Mouse (Mus musculus) limb, embryonic 10.5 days (tissue): ENCODE results near the gene Rpl18a. TPM values are rescaled to one million over a fixed set of nuclear protein-coding genes. Genes with fewer than 3 reads are reported as not detected.

Experiments used
- DNase-seq: peaks from one replicate; pipeline ENCODE4 v3.0.0-alpha.2; 2017; ENCODE audit warnings: low spot score
- H3K27ac ChIP-seq: fragments of 300-500 bp; sonication (generic); 2 replicates; pipeline ENCODE4 v1.5.1; 2016; ENCODE audit warnings: mild to moderate bottlenecking
- H3K27me3 ChIP-seq: fragments of 300-500 bp; sonication (generic); 2 replicates; pipeline ENCODE4 v1.6.1; 2016; ENCODE audit warnings: low read depth, mild to moderate bottlenecking; ENCODE audit not compliant: poor library complexity, severe bottlenecking
- H3K36me3 ChIP-seq: fragments of 300-500 bp; sonication (generic); 2 replicates; pipeline ENCODE4 v1.6.1; 2016; ENCODE audit warnings: mild to moderate bottlenecking, moderate library complexity
- H3K4me1 ChIP-seq: fragments of 300-500 bp; sonication (generic); 2 replicates; pipeline ENCODE4 v1.6.1; 2016
- H3K4me3 ChIP-seq: fragments of 300-500 bp; sonication (generic); 2 replicates; pipeline ENCODE4 v1.5.1; 2016; ENCODE audit warnings: mild to moderate bottlenecking, moderate library complexity
- H3K9me3 ChIP-seq: fragments of 300-500 bp; sonication (generic); replicated peaks from 2 replicates; pipeline ENCODE4 v1.6.1; 2016; ENCODE audit warnings: mild to moderate bottlenecking
- WGBS: fragments of 180-500 bp; shearing (Covaris S2); methylation state at CpG from one replicate; pipeline ENCODE4 v1.1.7; 2016; 5-methylcytosine and 5-hydroxymethylcytosine counted together
- polyA plus RNA-seq: library from polyadenylated mRNA; unstranded; fragments of >200 nt; fragmentation: Nextera tagmentation; extraction: Ambion mirVana; gene quantifications from 2 replicates; pipeline ENCODE4 v1.2.1, GENCODE M21; 2016

The Rpl18a gene
- polyA plus RNA-seq, 1 experiment from 2014 or later, result 3,636 TPM

DNA sequence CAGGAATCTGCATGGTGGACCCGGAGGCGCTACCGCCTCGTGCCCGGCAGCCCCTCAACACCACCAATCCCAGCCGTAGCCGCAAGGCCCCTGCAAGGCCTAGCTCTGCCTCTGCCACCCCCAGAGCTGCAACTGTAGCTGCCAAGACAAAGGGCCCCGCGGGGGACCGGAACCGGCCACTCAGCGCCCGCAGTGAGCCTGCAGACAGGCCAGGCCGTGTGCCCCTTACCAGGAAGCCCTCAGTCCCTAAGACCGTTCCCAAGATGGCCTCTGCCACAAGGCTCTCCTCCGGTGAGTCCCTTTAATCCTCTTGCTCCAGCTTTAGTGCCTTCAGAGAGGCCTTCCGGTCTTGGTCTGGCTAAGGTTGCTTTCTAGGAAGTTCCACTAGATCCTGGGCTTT, 17.5 kb upstream of the Rpl18a start:
- WGBS, result 94% methylated on average over 17 of the region's 17 CpGs
- Histone ChIP-seq H3K27me3 (no peaks in the 10 kb centered on the region), H3K4me3 (no peak overlapping the region), H3K9me3 (no peaks in the 10 kb centered on the region), H3K36me3 (peaks cover 93% of the 10 kb centered on the region), H3K27ac (no peak overlapping the region), H3K4me1 (no peaks in the 10 kb centered on the region)
- DNase-seq, result no peak

DNA sequence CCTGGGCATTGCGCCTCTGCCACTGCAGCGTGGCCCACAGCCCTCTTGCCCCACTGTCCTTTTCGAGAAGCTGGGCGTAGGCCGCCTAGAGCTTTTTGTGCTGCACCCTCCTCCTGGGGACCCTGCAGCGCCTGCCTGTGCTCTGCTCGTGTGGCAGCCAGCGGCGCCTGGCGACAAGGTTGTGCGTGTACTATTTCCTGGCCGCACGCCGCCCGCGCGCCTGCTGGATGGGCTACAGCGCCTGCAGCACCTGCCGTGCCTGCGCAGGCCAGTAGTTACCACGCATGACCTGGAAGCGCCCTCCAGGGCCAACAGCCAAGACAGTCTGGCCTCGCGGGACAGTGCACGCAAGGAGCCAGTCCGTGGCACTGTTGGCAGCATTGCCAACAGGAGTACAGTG, 16.3 kb upstream of the Rpl18a start:
- Histone ChIP-seq H3K4me1 (no peaks in the 10 kb centered on the region), H3K36me3 (peaks cover 88% of the 10 kb centered on the region), H3K4me3 (no peak overlapping the region), H3K9me3 (no peaks in the 10 kb centered on the region), H3K27ac (no peak overlapping the region), H3K27me3 (no peaks in the 10 kb centered on the region)
- 96% methylated on average over 26 of the region's 26 CpGs for WGBS
- DNase-seq, result no peak

DNA sequence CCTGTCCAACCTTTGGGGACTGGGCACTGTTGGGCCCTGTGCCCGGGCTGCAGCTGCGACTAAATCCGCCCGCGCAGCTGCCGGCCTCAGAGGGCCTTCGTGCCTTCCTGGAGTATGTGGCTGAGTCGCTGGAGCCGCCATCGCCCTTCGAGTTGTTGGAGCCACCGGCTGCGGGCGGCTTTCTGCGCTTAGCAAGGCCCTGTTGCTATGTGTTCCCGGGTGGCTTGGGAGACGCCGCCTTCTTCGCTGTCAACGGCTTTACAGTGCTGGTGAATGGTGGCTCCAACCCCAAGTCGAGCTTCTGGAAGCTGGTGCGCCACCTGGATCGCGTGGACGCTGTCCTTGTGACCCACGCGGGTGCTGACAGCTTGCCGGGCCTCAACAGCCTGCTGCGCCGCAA, 15.7 kb upstream of the Rpl18a start:
- Histone ChIP-seq H3K4me3 (no peak overlapping the region), H3K27ac (no peak overlapping the region), H3K27me3 (no peaks in the 10 kb centered on the region), H3K9me3 (no peaks in the 10 kb centered on the region), H3K36me3 (peaks cover 83% of the 10 kb centered on the region), H3K4me1 (no peaks in the 10 kb centered on the region)
- WGBS, result 94% methylated on average over 30 of the region's 30 CpGs
- DNase-seq, result no peak

DNA sequence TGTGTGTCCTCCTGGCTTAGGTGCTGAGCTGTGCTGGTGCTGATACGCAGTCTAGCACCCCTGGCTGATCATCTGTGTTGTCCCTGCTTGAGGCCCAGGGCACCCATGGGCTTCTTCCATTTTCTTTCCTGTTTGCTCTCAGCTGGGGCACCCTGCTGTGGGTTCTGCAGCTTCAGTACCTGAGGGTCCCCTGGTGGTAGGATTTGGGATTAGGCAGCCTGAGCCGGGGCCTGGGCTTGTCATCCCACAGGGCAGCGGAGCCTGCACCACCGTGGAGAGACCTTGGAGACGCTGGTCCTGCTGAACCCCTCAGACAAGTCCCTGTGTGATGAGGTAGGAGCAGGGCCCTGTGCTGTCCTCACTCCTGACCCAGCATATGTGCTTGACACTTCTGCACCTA, 14.4 kb upstream of the Rpl18a start:
- Histone ChIP-seq H3K9me3 (no peaks in the 10 kb centered on the region), H3K36me3 (peaks cover 73% of the 10 kb centered on the region), H3K4me3 (no peak overlapping the region), H3K4me1 (peaks cover 6% of the 10 kb centered on the region), H3K27me3 (no peaks in the 10 kb centered on the region), H3K27ac (no peak overlapping the region)
- WGBS, result 88% methylated on average over 5 of the region's 5 CpGs
- no peak for DNase-seq

DNA sequence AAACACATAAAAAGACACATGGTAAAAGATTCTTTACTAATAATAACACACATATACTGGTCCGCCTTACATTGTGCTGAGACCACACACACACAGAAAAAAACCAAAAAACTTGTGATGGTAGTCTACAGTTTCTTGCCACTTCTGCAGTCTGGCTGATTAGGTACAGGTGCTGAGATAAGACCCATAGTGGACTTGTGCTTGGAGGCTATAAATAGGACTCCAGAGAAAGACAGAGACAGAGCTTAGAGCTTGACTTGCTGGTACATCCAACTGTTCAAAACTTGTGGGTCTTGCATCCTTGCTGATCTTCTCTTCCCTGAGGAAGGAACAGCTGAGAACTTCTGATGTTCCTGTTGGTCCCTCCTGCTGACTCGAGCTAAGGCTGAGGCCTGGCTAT, 10.3 kb upstream of the Rpl18a start:
- no peak overlapping the region for H3K4me3 ChIP-seq

DNA sequence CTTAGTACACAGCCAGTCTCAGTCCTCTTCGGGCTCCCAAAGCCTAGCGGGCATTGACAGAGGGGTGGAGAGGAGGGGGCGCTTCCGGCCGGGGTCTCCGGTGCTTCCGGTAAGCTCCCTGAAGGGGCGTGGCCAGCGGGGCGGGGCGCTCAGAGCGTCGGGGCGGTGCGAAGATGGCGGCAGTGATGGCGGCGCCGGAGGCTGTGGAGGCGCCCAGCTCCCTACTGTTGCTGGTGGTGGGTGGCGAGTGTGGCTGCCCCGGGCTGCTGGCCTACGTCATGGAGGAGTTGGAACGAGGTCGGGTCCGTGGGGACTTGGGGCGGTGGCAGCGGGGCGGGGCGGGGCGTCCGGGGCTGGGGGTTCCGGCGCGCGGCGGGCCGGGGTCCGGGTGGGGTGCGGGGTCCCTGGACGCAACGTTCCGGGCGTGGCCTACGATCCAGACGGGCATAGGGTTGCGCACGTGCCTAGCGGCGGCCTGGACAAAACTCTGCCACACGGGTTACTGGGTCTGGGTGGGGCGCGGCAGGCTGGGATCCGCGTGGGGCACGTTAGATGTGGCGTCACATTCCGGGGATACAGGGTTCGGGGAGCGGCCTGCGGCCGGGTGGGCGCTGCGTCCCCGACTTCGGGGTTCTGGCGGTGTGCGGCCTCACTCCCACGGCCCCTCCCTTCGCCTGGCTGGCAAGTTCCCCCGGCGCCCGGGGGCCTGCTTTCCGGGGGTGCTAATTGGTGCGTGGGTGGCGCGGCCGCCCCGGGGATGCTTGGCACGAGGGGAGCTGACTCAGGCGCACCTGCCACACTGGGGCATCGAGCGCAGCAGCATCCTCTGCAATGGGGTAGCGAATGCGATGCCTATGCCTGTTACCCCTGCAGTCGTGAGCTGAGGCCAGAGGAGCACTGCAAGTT, 8.9 kb upstream of the Rpl18a start, which contains the start of gene Map1s:
Gene Map1s, plus strand, starts transcription at position 102 of the 906 bp plus-strand sequence.
- WGBS, result under 1% methylated on average over 77 of the region's 86 CpGs
- no peaks in the 10 kb centered on the region for H3K9me3 ChIP-seq

More for the DNA sequence above, 10.3 kb upstream of the Rpl18a start:
- WGBS, result 88% methylated on average over 2 of the region's 2 CpGs
- H3K27ac ChIP-seq, result no peak overlapping the region
- no peak for DNase-seq
- H3K36me3 ChIP-seq, result peaks cover 32% of the 10 kb centered on the region
- peaks cover 21% of the 10 kb centered on the region for H3K4me1 ChIP-seq
- 0 out of 2 replicates have a peak, but pooled peaks cover 11% of the 10 kb centered on the region for H3K27me3 ChIP-seq
- no peaks in the 10 kb centered on the region for H3K9me3 ChIP-seq

DNA sequence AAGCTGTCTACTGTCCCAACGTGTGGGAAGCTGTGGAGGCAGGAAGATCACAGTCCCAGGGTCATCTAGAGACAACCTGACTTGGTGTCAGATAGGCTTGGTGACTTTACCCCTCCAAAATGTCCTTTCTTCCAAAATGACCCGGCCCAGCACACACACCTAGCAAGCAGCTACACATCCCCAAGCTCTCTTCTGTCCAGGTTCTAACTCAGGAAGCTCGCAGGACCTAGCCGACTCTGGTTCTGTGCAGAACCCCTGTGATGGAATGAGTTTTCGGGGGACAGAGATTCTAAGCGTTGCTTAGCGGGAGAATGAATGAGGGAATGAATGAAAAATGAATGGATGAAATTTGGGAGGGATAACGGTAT, 8.2 kb upstream of the Rpl18a start:
- H3K9me3 ChIP-seq, result no peaks in the 10 kb centered on the region
- H3K4me3 ChIP-seq, result peak overlapping the region; percentile 86
- H3K27ac ChIP-seq, result peak overlapping the region; percentile 97
- DNase-seq, result no peak
- H3K4me1 ChIP-seq, result peaks cover 21% of the 10 kb centered on the region
- H3K27me3 ChIP-seq, result peaks cover 17% of the 10 kb centered on the region; the same call in 1 of the 2 replicates
- WGBS, result 21% methylated on average over 8 of the region's 8 CpGs
- H3K36me3 ChIP-seq, result peaks cover 12% of the 10 kb centered on the region

More for the DNA sequence above, 8.9 kb upstream of the Rpl18a start, which contains the start of gene Map1s:
- Histone ChIP-seq H3K4me3 (peak within 1 kb of the TSS; percentile 86), H3K27me3 (peaks cover 17% of the 10 kb centered on the region; the same call in 1 of the 2 replicates), H3K36me3 (peaks cover 18% of the 10 kb centered on the region), H3K27ac (peak within 1 kb of the TSS; percentile 97), H3K4me1 (peaks cover 21% of the 10 kb centered on the region)
- peak; percentile 96 for DNase-seq

DNA sequence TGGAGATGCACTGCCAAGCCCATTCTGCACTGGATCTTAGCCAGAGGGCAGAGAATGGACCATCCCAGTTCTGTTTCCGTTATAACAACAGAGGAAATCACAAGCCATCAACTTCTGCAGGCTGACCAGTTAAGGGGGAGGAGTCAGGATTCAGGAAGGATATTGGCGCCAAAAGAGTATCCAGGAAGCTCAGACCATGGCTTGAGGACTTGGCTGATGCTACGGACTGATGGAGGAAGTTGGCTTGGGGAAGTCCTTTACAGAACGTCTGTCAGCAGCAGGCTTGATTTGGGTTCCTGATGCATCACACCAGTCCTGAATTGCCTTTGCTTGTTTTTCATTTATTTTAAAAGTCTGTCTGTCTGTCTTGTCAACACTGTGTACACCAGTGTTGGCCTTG, 7.3 kb upstream of the Rpl18a start:
- 70% methylated on average over 4 of the region's 4 CpGs for WGBS

DNA sequence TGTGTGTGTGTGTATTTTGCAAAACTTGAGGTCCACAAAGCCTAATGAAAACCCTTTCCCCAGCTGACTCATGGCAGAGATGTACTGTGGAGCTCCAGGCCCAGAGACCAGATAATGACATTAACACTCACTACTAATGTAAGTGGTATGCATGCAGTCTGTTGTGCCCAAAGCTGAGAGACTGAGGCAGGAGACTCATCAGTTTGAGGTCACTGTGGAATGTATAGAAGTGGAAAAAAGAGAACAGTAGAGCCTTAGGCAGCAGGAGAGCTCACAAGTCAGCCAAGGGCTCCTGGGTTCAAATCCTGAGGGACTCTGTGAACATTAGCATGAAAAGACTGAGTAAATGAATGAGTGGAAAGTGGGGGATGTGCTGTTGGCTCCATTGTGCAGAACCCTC, 6.4 kb upstream of the Rpl18a start:
- H3K27ac ChIP-seq, result no peak overlapping the region; the same call in 1 of the 2 replicates
- no peak overlapping the region for H3K4me3 ChIP-seq
- peaks cover 27% of the 10 kb centered on the region for H3K4me1 ChIP-seq
- no peaks in the 10 kb centered on the region for H3K9me3 ChIP-seq
- H3K36me3 ChIP-seq, result 0 out of 2 replicates have a peak, but pooled peaks cover 4% of the 10 kb centered on the region
- peaks cover 17% of the 10 kb centered on the region; the same call in 1 of the 2 replicates for H3K27me3 ChIP-seq
- no peak for DNase-seq

More for the DNA sequence above, 7.3 kb upstream of the Rpl18a start:
- peaks cover 17% of the 10 kb centered on the region; the same call in 1 of the 2 replicates for H3K27me3 ChIP-seq
- H3K27ac ChIP-seq, result no peak overlapping the region
- peaks cover 9% of the 10 kb centered on the region for H3K36me3 ChIP-seq
- H3K9me3 ChIP-seq, result no peaks in the 10 kb centered on the region
- peaks cover 21% of the 10 kb centered on the region for H3K4me1 ChIP-seq
- no peak for DNase-seq
- no peak overlapping the region for H3K4me3 ChIP-seq

DNA sequence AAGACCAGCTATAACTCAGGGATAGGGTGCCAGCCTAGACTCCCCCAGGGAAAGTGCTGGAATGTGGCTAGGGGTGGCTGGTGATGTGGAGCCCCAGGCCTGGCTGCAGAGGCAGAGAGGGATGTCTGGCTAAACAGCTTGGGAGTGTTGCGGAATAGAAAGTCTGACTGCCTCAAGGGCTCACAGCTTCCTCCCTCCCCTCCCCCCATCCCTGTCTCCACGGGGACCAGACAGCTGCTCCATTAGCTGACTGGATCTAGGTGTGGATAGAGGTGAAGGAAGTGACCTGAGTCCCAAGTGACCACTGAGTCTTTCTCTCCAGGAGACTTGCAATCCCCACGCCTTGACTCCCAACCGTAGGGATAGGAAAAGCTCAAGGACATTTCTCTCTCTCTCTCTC, 5.9 kb upstream of the Rpl18a start:
- no peak overlapping the region for H3K4me3 ChIP-seq
- no peak for DNase-seq
- 0 out of 2 replicates have a peak, but pooled peaks cover 4% of the 10 kb centered on the region for H3K36me3 ChIP-seq
- WGBS, result 41% methylated on average over 4 of the region's 4 CpGs
- no peak overlapping the region for H3K27ac ChIP-seq
- H3K9me3 ChIP-seq, result no peaks in the 10 kb centered on the region
- peaks cover 32% of the 10 kb centered on the region for H3K4me1 ChIP-seq
- H3K27me3 ChIP-seq, result peaks cover 17% of the 10 kb centered on the region; the same call in 1 of the 2 replicates

DNA sequence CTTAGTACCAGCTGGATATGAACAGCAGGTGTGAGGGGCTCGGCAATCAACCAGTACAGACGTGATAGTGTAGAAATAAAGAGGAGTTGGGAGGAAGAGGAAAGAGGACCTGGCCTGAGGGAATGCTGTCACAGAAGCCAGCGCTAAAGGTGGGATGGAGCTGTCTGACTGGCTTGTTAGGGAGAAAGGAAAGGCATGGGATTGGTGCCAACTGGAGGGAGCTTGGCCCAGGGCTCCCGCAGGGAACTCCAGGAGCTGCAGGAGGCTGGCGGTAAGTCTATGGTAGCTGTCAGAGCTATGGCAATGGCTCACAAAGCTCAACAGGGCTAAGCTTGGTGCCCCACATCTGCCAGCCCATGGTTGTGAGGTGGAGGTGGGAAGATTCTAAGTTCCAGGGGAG, 5.0 kb upstream of the Rpl18a start:
- H3K27ac ChIP-seq, result no peak overlapping the region
- H3K27me3 ChIP-seq, result peaks cover 17% of the 10 kb centered on the region; the same call in 1 of the 2 replicates
- H3K9me3 ChIP-seq, result no peaks in the 10 kb centered on the region
- 48% methylated on average over 5 of the region's 5 CpGs for WGBS
- no peaks in the 10 kb centered on the region for H3K36me3 ChIP-seq
- DNase-seq, result no peak
- H3K4me1 ChIP-seq, result peaks cover 32% of the 10 kb centered on the region
- no peak overlapping the region for H3K4me3 ChIP-seq

DNA sequence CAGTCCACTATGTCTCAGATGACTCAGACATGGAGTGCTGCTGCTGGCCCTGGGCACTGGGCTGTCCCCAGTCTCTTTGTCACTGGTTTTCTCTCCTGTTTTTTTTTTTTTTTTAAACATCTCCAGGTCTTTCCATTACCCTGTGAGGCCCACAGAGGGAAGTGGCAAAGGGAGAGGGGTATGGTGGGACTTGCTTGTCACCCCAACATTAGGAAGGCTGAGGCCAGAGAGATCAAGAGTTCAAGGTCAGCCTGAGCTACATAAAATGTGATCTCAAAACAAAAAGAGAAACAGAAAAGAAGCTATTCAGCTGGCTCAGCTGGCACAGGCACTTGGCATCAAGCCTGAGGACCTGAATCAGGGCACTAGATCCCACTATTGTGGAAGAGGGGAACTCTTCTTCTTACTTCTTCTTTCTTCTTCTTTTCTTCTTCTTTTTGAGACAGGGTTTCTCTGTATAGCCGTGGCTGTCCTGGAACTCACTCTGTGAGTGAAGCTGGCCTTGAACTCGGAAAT, 3.7 kb upstream of the Rpl18a start:
- no peak overlapping the region for H3K4me3 ChIP-seq

DNA sequence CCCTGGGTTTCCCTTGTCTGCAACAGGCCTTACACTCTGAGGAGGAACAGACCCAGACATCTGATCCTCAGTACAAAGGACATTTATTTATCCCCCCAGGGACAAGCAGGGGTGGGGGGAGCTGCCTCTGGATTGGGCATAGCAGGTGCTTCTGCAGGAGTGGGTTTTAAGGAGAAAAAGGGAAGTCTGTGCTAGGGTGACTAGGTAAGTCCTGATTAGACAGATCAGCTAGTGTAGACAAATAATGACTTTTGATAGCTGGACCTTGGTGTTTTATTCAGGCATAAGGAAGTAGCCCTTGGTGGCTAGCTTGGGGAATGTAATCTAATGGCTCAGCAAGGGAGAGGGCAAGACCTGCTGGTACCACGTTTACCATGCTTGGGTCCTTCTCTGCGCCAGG, 2.0 kb upstream of the Rpl18a start:
- no peak for DNase-seq
- H3K27ac ChIP-seq, result 0 out of 2 replicates have a peak overlapping the region, but pooled peaks have one; percentile 96
- H3K27me3 ChIP-seq, result peaks cover 25% of the 10 kb centered on the region
- no peak overlapping the region for H3K4me3 ChIP-seq
- H3K4me1 ChIP-seq, result peaks cover 29% of the 10 kb centered on the region
- H3K9me3 ChIP-seq, result no peaks in the 10 kb centered on the region
- 87% methylated on average over 2 of the region's 2 CpGs for WGBS
- peaks cover 23% of the 10 kb centered on the region for H3K36me3 ChIP-seq

More for the DNA sequence above, 3.7 kb upstream of the Rpl18a start:
- peaks cover 17% of the 10 kb centered on the region; the same call in 1 of the 2 replicates for H3K27me3 ChIP-seq
- H3K36me3 ChIP-seq, result peaks cover 6% of the 10 kb centered on the region
- H3K9me3 ChIP-seq, result no peaks in the 10 kb centered on the region
- DNase-seq, result no peak
- H3K27ac ChIP-seq, result no peak overlapping the region
- H3K4me1 ChIP-seq, result peaks cover 28% of the 10 kb centered on the region
- 87% methylated on average over 2 of the region's 2 CpGs for WGBS
